Mouse (Mus musculus) brain, embryonic 14.5 days (tissue): Measurements from ENCODE around the gene Rnf126.

Experiments used
- CTCF ChIP-seq: fragments of 200-500 bp; IDR thresholded peaks from 2 replicates; pipeline ENCODE4 v1.5.1; 2012; ENCODE audit warnings: inconsistent platforms, mild to moderate bottlenecking, moderate library complexity, borderline replicate concordance; ENCODE audit not compliant: insufficient read depth, insufficient read length; ENCODE audit errors: extremely low read depth
- POLR2A ChIP-seq: fragments of 200-500 bp; IDR thresholded peaks from 2 replicates; pipeline ENCODE4 v1.6.1; 2012; ENCODE audit warnings: mild to moderate bottlenecking, inconsistent platforms, borderline replicate concordance; ENCODE audit not compliant: poor library complexity, insufficient read depth, insufficient read length, severe bottlenecking; ENCODE audit errors: extremely low read depth

DNA sequence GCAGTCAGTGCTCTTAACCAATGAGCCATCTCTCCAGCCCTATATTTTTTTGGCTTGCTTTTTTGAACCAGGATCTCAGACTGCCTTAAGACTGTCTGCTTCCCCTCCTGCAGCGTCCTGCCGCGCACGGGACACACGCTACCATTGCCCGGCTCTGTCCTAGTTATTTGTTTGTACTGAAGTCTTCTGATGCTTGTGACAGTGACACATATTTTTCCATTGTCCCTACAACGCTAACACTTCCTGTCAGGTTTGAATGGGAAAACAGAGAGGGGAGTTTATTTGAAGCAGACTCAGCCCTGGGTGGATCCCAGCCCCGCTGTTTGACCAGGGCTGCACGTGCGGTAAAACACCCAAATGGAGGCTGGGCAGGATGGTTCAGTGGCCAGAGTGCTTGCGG lies 42.0 kb upstream of the Rnf126 start:
- no peak for TF ChIP-seq POLR2A
- no peak for TF ChIP-seq CTCF
